Mouse (Mus musculus) embryonic facial prominence, embryonic 14.5 days (tissue): ENCODE measurements around the gene Stra8. TPM values are rescaled to one million over a fixed set of nuclear protein-coding genes. Genes with fewer than 3 reads are reported as not detected.

Experiments
- ATAC-seq: fragments of 200-750 bp; cut with Nextera tagmentation; 2 replicates; pipeline ENCODE4 v1.8.0; 2017; ENCODE audit warnings: low read depth, moderate number of reproducible peaks, moderate TSS enrichment
- DNase-seq: peaks from one replicate; pipeline ENCODE4 v3.0.0-alpha.2; 2015; ENCODE audit warnings: low spot score
- H3K27ac ChIP-seq: fragments of 300-500 bp; sonication (generic); replicated peaks from 2 replicates; pipeline ENCODE4 v1.5.1; 2014; ENCODE audit warnings: low read depth, mild to moderate bottlenecking, low read length, moderate library complexity
- H3K27me3 ChIP-seq: fragments of 300-500 bp; sonication (generic); replicated peaks from 2 replicates; pipeline ENCODE4 v1.6.1; 2014; ENCODE audit warnings: low read length; ENCODE audit not compliant: control insufficient read depth, insufficient read depth
- H3K36me3 ChIP-seq: fragments of 300-500 bp; sonication (generic); 2 replicates; pipeline ENCODE4 v1.6.1; 2014; ENCODE audit warnings: low read length, mixed read lengths; ENCODE audit not compliant: control insufficient read depth, insufficient read depth
- H3K4me1 ChIP-seq: fragments of 300-500 bp; sonication (generic); 2 replicates; pipeline ENCODE4 v1.6.1; 2014; ENCODE audit warnings: antibody characterized with exemption, low read length; ENCODE audit not compliant: control insufficient read depth, insufficient read depth
- H3K4me2 ChIP-seq: fragments of 300-500 bp; sonication (generic); 2 replicates; pipeline ENCODE4 v1.6.1; 2014; ENCODE audit warnings: low read depth, mild to moderate bottlenecking, low read length, moderate library complexity, mixed read lengths
- H3K4me3 ChIP-seq: fragments of 300-500 bp; sonication (generic); 2 replicates; pipeline ENCODE4 v1.5.1; 2014; ENCODE audit warnings: low read depth, mild to moderate bottlenecking, low read length
- H3K9ac ChIP-seq: fragments of 300-500 bp; sonication (generic); 2 replicates; pipeline ENCODE4 v1.6.1; 2014; ENCODE audit warnings: low read depth, mild to moderate bottlenecking, low read length, moderate library complexity, mixed read lengths
- H3K9me3 ChIP-seq: fragments of 300-500 bp; sonication (generic); 2 replicates; pipeline ENCODE4 v1.6.1; 2016; ENCODE audit warnings: low read length; ENCODE audit not compliant: control insufficient read depth
- WGBS: fragments of 180-500 bp; shearing (Covaris S2); extraction: QIAGEN DNeasy Blood & Tissue Kit; methylation state at CpG from one replicate; pipeline ENCODE4 v1.1.7; 2014; 5-methylcytosine and 5-hydroxymethylcytosine counted together
- polyA plus RNA-seq: library from polyadenylated mRNA; unstranded; fragments of >200 nt; fragmentation: Nextera tagmentation; extraction: Ambion mirVana; gene quantifications from 2 replicates; pipeline ENCODE4 v1.2.1, GENCODE M21; 2014

Stra8 gene
- polyA plus RNA-seq, 1 experiment from 2014 or later = not detected

- H3K27me3 ChIP-seq = no peaks in the 10 kb centered on the region
- no peak overlapping the region for H3K27ac ChIP-seq
- DNase-seq (no peak), ATAC-seq (no peak)
- no peak overlapping the region for H3K4me3 ChIP-seq
- H3K4me1 ChIP-seq = no peaks in the 10 kb centered on the region
- H3K9ac ChIP-seq = no peak overlapping the region
- no peaks in the 10 kb centered on the region for H3K9me3 ChIP-seq
- 89% methylated on average over 7 of the region's 9 CpGs for WGBS
- H3K36me3 ChIP-seq = no peaks in the 10 kb centered on the region
- H3K4me2 ChIP-seq = no peak overlapping the region
Measured at GRCm38 (mm10) chr6:34942446-34942845, 22.5 kb downstream of the Stra8 start.

GRCm38 (mm10) chr6:34943499-34943898 lies 23.5 kb downstream of the Stra8 start:
- Histone ChIP-seq H3K27ac (no peak overlapping the region), H3K27me3 (no peaks in the 10 kb centered on the region), H3K4me2 (no peak overlapping the region), H3K36me3 (no peaks in the 10 kb centered on the region), H3K9ac (no peak overlapping the region), H3K4me1 (no peaks in the 10 kb centered on the region), H3K4me3 (no peak overlapping the region), H3K9me3 (no peaks in the 10 kb centered on the region)
- DNase-seq (peak; percentile 24), ATAC-seq (peak; percentile 44; the same call in 1 of the 2 replicates)
- 70% methylated on average over 5 of the region's 5 CpGs for WGBS

- ATAC-seq = no peak
- H3K27me3 ChIP-seq = no peaks in the 10 kb centered on the region
- H3K4me1 ChIP-seq = no peaks in the 10 kb centered on the region
- H3K9me3 ChIP-seq = no peaks in the 10 kb centered on the region
- no peak overlapping the region for H3K27ac ChIP-seq
- H3K9ac ChIP-seq = no peak overlapping the region
- WGBS = 86% methylated on average over 1 of the region's 1 CpGs
- H3K4me2 ChIP-seq = no peak overlapping the region
- no peaks in the 10 kb centered on the region for H3K36me3 ChIP-seq
- no peak for DNase-seq
- no peak overlapping the region for H3K4me3 ChIP-seq
Measured at GRCm38 (mm10) chr6:34946486-34947079, 26.6 kb downstream of the Stra8 start.

- H3K9me3 ChIP-seq = no peaks in the 10 kb centered on the region
- H3K36me3 ChIP-seq = no peaks in the 10 kb centered on the region
- no peak overlapping the region for H3K9ac ChIP-seq
- DNase-seq (no peak), ATAC-seq (no peak)
- WGBS = 22% methylated on average over 11 of the region's 11 CpGs
- peak overlapping the region; percentile 47 for H3K4me2 ChIP-seq
- peak overlapping the region; percentile 21 for H3K4me3 ChIP-seq
- no peaks in the 10 kb centered on the region for H3K27me3 ChIP-seq
- H3K27ac ChIP-seq = no peak overlapping the region
- no peaks in the 10 kb centered on the region for H3K4me1 ChIP-seq
Measured at GRCm38 (mm10) chr6:34948461-34948860, 28.5 kb downstream of the Stra8 start.

GRCm38 (mm10) chr6:34951518-34951917 lies 31.6 kb downstream of the Stra8 start:
- Histone ChIP-seq H3K27ac (no peak overlapping the region), H3K36me3 (no peaks in the 10 kb centered on the region), H3K9ac (no peak overlapping the region), H3K9me3 (no peaks in the 10 kb centered on the region), H3K27me3 (no peaks in the 10 kb centered on the region), H3K4me3 (no peak overlapping the region), H3K4me1 (no peaks in the 10 kb centered on the region), H3K4me2 (no peak overlapping the region)
- 86% methylated on average over 7 of the region's 7 CpGs for WGBS
- DNase-seq (no peak), ATAC-seq (no peak)

- WGBS = 67% methylated on average over 7 of the region's 7 CpGs
- DNase-seq = no peak
- no peak for ATAC-seq
Measured at GRCm38 (mm10) chr6:34951956-34952667, 32.1 kb downstream of the Stra8 start.

GRCm38 (mm10) chr6:34954926-34955861 lies 35.2 kb downstream of the Stra8 start:
- Histone ChIP-seq H3K27me3 (no peaks in the 10 kb centered on the region), H3K4me1 (no peaks in the 10 kb centered on the region), H3K36me3 (no peaks in the 10 kb centered on the region), H3K27ac (no peak overlapping the region), H3K9me3 (no peaks in the 10 kb centered on the region), H3K4me3 (no peak overlapping the region), H3K4me2 (peak overlapping the region; percentile 39), H3K9ac (no peak overlapping the region)
- ATAC-seq (peak; percentile 86), DNase-seq (peak; percentile 62)
- WGBS = 56% methylated on average over 18 of the region's 18 CpGs

More at GRCm38 (mm10) chr6:34951956-34952667, 32.1 kb downstream of the Stra8 start:
- H3K4me2 ChIP-seq = no peak overlapping the region
- H3K36me3 ChIP-seq = no peaks in the 10 kb centered on the region
- H3K27ac ChIP-seq = no peak overlapping the region
- no peaks in the 10 kb centered on the region for H3K27me3 ChIP-seq
- H3K9ac ChIP-seq = no peak overlapping the region
- no peak overlapping the region for H3K4me3 ChIP-seq
- H3K4me1 ChIP-seq = no peaks in the 10 kb centered on the region
- H3K9me3 ChIP-seq = no peaks in the 10 kb centered on the region

GRCm38 (mm10) chr6:34955862-34956241 lies 35.9 kb downstream of the Stra8 start:
- 41% methylated on average over 8 of the region's 8 CpGs for WGBS
- Histone ChIP-seq H3K9me3 (no peaks in the 10 kb centered on the region), H3K4me1 (no peaks in the 10 kb centered on the region), H3K36me3 (no peaks in the 10 kb centered on the region), H3K27me3 (no peaks in the 10 kb centered on the region), H3K9ac (no peak overlapping the region), H3K4me3 (no peak overlapping the region), H3K4me2 (peak overlapping the region; percentile 39; the same call in 1 of the 2 replicates), H3K27ac (no peak overlapping the region)
- ATAC-seq (no peak), DNase-seq (no peak)
